Mouse (Mus musculus) cortical plate, adult 2 months (tissue): ENCODE results near the gene Mtmr3. TPM values are rescaled to one million over a fixed set of nuclear protein-coding genes. Genes with fewer than 3 reads are reported as not detected.
"Not testable (repeated sequence)": the region's sequence is repeated elsewhere in the genome, so short reads cannot be mapped to it uniquely, and the experiment has no call there.

ENCODE experiments used
- H3K27ac ChIP-seq: fragments of 200-500 bp; 2 replicates; pipeline ENCODE4 v1.5.1; 2012; ENCODE audit warnings: low read length, control low read depth, inconsistent platforms; ENCODE audit not compliant: insufficient read depth
- H3K4me1 ChIP-seq: fragments of 200-500 bp; 2 replicates; pipeline ENCODE4 v1.6.1; 2011; ENCODE audit warnings: low read length; ENCODE audit not compliant: control insufficient read depth, insufficient read depth
- H3K4me3 ChIP-seq: fragments of 200-500 bp; 2 replicates; pipeline ENCODE4 v1.5.1; 2011; ENCODE audit warnings: mild to moderate bottlenecking, low read length, control low read depth; ENCODE audit not compliant: insufficient read depth
- CTCF ChIP-seq: fragments of 200-500 bp; IDR thresholded peaks from 2 replicates; pipeline ENCODE4 v1.5.1; 2011; ENCODE audit warnings: mild to moderate bottlenecking, control low read depth, low read length; ENCODE audit not compliant: insufficient read depth; ENCODE audit errors: extremely low read depth
- POLR2A ChIP-seq: fragments of 200-500 bp; IDR thresholded peaks from 2 replicates; pipeline ENCODE4 v1.6.1; 2011; ENCODE audit warnings: mild to moderate bottlenecking, low read length, control low read depth; ENCODE audit not compliant: insufficient read depth; ENCODE audit errors: extremely low read depth
- polyA plus RNA-seq: library from polyadenylated mRNA; depleted of rRNA; stranded (reverse); fragments of >200 nt; gene quantifications from 2 replicates; pipeline ENCODE4 v1.2.3, GENCODE M21; 2012

The Mtmr3 gene
- polyA plus RNA-seq, 1 experiment, result 40.9 TPM

DNA sequence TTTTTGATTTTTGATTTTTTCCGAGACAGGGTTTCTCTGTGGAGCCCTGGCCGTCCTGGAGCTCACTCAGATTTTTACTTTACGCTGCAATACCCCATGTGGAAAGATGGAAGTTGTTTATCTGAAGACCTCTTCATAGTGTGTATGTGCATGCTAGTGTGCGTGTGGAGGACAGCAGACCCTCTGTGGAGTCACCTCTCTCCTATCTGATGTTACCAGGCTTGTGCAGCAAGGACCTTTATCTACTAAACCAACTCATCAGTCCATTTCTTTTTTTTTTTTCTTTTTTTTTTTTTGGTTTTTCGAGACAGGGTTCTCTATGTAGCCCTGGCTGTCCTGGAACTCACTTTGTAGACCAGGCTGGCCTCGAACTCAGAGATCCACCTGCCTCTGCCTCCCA is 28.3 kb downstream of the Mtmr3 start:
- Histone ChIP-seq H3K27ac (no peak overlapping the region), H3K4me1 (no peaks in the 10 kb centered on the region; the same call in 1 of the 2 replicates), H3K4me3 (no peak overlapping the region)
- no peak for TF ChIP-seq CTCF
- TF ChIP-seq POLR2A, result no peak

DNA sequence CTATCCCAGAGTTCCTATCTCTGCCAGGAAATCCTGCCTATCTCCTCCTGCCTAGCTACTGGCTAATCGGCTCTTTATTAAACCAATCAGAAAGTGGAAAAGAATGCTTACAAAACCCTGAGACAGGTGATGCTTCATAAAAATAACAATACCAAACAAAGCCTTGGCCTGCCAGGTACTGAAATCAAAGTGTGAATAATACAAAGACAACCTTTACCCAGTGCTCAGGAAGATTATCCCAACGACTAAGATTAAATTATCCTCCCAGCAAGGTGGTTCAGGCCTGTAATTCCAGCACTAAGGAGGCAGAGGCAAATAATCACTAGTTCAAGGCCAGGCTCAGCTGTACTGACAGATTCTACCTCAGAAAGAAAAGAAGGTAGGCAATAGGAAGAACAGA is 29.1 kb downstream of the Mtmr3 start:
- H3K4me1 ChIP-seq, result no peaks in the 10 kb centered on the region; the same call in 1 of the 2 replicates
- no peak overlapping the region for H3K27ac ChIP-seq
- no peak for TF ChIP-seq POLR2A
- no peak for TF ChIP-seq CTCF

DNA sequence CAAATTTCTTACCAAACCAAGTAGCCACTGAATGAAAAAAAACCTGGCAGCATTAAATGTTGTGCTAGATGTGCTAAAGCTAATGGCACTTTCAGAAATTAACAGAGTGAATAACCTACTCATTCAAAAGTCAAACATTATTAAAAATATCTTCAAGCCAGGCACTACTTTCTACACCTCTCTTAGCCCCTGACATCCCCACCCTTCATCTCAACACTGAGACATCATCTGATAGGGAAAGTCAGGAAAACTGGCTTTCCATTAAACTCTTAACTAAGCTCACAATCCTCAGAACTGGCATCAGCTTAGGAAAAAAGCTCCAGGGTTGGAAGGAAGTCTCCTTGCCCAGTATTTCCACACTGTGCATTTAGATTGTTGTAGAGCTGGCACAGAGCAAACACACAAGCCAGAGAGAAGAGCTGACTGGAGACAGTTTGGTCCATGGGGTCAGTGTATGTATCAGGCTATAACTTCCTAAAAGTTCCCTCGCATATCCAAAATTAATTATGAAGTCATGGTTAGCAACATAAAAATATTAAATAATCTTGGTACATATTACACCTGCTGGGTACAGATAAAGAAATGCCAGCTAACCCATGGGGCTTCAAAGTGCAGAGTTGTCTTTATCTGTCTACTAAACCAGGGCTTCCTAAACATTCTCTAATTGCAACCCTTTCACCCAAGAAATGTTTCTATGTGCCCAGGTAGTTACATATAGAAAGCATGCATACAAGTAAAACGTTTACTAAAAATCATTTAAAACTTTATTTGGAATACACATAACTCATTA is 41.2 kb downstream of the Mtmr3 start:
- Histone ChIP-seq H3K4me3 (no peak overlapping the region), H3K27ac (no peak overlapping the region), H3K4me1 (peaks cover 3% of the 10 kb centered on the region; the same call in 1 of the 2 replicates)
- TF ChIP-seq CTCF (no peak), POLR2A (no peak)

More for the DNA sequence above, 29.1 kb downstream of the Mtmr3 start:
- no peak overlapping the region for H3K4me3 ChIP-seq

DNA sequence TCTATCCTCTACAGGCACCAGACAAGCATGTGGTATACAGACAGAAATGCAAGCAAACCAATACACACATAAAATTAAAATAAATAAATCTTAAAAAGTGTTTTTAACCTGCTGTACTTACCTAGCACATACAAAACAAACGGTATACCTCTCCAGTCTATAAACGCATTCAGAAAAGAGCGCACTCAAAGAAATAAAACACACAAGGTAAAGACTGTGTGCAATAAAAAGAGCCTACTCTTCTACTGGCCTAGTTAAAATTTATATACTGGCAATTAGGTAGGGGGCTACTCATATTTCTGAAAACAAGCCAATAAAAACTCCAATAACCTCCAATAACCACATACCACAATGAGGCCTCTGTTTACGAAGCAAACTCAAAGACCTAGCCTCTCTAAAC is 47.1 kb downstream of the Mtmr3 start:
- no peak overlapping the region for H3K4me3 ChIP-seq
- no peak for TF ChIP-seq POLR2A
- TF ChIP-seq CTCF, result no peak
- 0 out of 2 replicates have a peak, but pooled peaks cover 2% of the 10 kb centered on the region for H3K4me1 ChIP-seq
- H3K27ac ChIP-seq, result no peak overlapping the region

DNA sequence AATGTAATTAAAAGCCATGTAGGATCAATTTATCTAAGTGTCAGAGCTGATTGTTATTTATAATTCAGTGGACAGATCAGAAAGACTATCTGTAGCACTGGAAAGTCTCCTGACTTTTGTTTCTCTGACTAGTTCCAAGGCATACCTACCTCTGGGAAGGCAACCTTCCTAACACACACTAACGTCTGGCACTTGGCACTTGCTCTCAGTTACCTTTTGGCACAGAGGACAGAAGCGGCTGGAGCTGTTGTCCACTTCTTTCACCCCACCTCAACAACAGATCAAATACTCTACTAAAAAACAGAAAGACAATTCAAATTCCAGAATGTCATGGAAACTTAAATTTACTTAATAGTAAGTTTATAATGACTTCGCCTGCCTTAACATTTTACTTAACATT is 48.7 kb downstream of the Mtmr3 start:
- H3K27ac ChIP-seq, result no peak overlapping the region
- TF ChIP-seq CTCF (no peak), POLR2A (no peak)
- H3K4me3 ChIP-seq, result no peak overlapping the region
- H3K4me1 ChIP-seq, result 0 out of 2 replicates have a peak, but pooled peaks cover 2% of the 10 kb centered on the region

DNA sequence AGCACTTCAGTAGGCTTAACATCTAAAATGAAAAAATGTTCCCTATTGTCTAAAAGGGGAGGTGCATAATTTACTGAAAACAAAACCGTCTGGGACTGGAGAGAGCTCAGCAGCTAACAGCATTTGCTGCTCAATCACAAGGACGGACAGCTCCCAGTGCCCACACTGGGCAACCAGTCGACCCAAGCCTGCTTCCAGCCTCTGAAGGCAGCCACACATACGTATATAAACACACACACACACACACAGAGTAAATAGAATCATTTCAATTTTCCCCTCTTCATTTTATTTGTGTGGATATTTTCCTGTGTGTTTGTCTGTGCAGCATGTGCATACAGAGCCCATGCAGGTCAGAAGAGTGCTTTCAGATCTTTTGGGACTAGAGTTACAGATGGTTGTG is 49.3 kb downstream of the Mtmr3 start:
- Histone ChIP-seq H3K4me1 (0 out of 2 replicates have a peak, but pooled peaks cover 2% of the 10 kb centered on the region), H3K27ac (no peak overlapping the region), H3K4me3 (no peak overlapping the region)
- TF ChIP-seq POLR2A, result no peak
- no peak for TF ChIP-seq CTCF

DNA sequence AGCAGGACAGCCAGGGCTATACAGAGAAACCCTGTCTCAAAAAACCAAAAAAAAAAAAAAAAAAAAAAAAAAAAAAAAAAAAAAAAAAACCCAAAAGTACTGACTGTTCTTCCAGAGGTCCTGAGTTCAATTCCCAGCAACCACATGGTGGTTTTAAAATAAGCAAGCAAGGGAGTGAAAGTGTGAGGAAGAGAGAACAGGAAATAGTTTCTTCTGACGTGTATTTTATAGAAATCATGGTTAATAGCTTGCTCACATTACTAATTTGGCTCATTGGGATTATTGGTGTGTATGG is 50.1 kb downstream of the Mtmr3 start:
- not testable (repeated sequence) for H3K27ac ChIP-seq, H3K4me1 ChIP-seq, H3K4me3 ChIP-seq

DNA sequence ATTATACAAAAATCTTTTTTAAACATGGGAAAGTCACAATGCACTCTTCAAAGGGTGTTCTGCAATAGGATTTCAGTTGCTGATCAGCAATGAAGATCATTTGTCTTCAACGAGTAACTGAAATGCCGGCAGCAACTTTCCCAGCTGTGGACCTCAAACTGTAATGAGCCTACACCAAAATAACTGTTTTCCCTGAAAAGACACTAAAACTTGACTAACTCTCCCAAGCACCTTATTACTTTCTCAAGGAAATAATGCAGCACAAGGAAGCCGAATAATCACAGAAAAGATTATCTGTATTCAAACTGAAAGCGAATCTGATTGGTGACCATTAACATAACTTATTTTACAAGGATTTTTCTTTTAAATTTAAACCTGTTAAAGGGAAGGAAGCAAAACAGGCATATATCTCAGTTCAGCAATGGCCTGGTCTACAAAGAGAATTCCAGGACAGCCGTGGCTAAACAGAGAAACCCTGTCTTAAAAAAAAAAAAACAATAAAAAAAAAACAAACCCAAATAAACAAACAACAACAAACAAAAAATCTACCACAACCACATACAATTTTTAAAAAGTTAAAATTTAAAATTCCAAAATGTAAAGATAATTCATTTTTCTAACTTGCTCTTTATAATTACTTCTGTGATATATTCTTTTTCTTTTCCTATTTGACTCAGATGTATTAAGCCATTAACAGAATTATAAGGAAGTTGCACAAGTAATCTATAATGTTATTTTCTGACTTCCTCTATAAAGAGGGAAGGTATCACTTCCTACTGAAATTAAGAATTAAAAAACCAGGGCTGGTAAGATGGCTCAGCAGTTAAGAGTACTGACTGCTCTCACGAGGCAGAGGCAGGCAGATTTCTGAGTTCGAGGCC is 50.7 kb downstream of the Mtmr3 start:
- no peaks in the 10 kb centered on the region for H3K4me1 ChIP-seq
- TF ChIP-seq POLR2A (no peak), CTCF (no peak)
- no peak overlapping the region for H3K4me3 ChIP-seq
- no peak overlapping the region for H3K27ac ChIP-seq

DNA sequence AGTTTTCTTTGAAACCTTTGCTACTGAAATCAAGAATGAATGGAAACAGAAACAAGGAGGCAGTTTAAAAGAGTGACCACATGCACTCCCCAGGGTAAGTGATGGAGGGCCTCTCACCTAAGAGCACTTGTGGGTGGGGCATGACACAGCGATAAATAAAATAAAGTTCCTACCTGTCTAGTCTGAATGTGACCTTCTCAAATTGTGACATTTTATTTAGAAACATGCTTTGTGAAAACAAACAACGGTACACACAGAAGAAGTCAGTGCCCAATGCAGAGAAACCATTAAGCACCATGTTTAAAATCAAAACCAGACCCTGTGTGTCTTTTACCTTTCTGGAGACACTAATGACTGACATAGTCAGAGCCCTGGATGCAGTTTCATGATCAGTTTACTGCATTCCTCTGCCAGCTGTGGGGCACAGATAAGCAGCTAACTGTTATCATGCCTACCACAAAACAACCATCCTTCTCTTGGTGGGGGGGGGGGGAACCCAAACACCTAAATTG is 51.6 kb downstream of the Mtmr3 start:
- H3K27ac ChIP-seq, result no peak overlapping the region
- no peak overlapping the region for H3K4me3 ChIP-seq
- TF ChIP-seq POLR2A (no peak), CTCF (no peak)
- no peaks in the 10 kb centered on the region for H3K4me1 ChIP-seq
